Mouse (Mus musculus): ENCODE results near the gene Zfp992.
"Not testable (repeated sequence)": the region's sequence is repeated elsewhere in the genome, so short reads cannot be mapped to it uniquely, and the experiment has no call there.

- TF ChIP-seq CTCF, EP300 (IDR thresholded peaks at IDR 0.05; ENCODE audit: low read depth): not testable (repeated sequence)
These were observed 60.2 kb downstream of the Zfp992 start for GRCm38 (mm10) chr4:146509029-146509428.
